Mouse (Mus musculus): ENCODE measurements around the gene Tmeff2. TPM values are rescaled to one million over a fixed set of nuclear protein-coding genes. Genes with fewer than 3 reads are reported as not detected.

The Tmeff2 gene
- total RNA-seq, 2 experiments from 2014 or later = 0.98 to 1.2 TPM

- no peak for DNase-seq (ENCODE audit: low spot score)
Measured at GRCm38 (mm10) chr1:51191872-51192613, 291.6 kb downstream of the Tmeff2 start.

- no peak for DNase-seq (ENCODE audit: low spot score)
Measured at GRCm38 (mm10) chr1:51199088-51199830, 298.8 kb downstream of the Tmeff2 start.

DNA sequence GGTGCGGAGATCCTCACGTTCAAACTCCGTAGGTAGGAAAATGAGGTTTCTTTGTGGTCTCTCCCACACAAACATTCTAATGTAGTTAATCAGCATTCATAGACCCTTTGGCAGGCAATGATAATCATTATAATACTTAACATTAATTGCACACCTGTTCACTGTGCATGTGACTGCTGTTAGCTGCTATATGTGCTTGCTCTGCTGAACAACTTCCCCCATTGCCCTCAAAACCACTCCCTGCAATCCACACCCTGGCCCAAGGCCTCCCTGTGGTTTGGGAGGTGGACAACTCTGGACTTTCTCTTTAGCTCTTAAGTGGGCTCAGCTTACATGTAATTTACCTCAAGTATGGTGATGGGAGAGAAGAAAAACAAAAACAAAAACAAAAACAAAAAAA lies 299.5 kb downstream of the Tmeff2 start:
- DNase-seq (ENCODE audit: low spot score) = no peak

DNA sequence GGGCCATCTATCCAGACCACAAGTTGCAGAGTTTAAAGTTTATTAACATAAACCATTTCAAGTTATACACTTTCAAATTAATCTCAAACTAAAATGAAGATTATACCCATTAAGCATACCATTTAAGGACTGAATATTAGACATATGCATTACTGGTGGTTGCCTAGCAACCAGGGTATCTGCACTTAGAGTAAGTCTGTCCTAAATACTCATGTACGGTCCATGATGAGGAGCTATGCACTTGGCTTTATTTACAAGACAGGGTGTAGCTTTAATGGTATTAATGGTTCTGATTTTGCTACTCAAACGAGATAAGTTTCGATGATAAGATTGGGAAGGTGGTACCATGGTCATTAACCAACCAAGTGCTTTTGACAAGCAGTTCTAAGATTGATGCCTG lies 315.2 kb downstream of the Tmeff2 start:
- DNase-seq (ENCODE audit: low spot score) = no peak

GRCm38 (mm10) chr1:51216292-51217050 lies 316.0 kb downstream of the Tmeff2 start:
- peak; percentile 3 for DNase-seq (ENCODE audit: low spot score)

- no peak for DNase-seq (ENCODE audit: low spot score)
Measured at GRCm38 (mm10) chr1:51217227-51217626, 316.8 kb downstream of the Tmeff2 start.

DNA sequence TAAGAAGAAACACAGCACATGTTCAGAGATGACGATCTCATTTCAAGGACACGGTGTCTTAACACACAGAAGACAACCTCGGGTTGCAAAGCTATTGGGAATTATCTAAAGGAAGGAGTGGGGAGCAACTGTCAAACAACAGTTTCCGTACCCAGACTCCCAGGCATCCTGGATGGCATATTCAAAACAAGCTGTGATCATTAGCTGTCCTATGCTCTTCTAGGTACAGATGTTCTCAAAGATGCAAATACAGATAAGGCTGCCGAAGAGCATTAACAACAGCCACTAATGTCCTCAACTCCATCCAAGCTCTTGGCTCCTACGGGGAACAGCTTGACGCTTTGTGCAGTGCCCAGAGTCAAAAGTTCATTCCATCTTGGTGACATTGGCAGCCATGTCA lies 324.7 kb downstream of the Tmeff2 start:
- no peak for DNase-seq (ENCODE audit: low spot score)

Small RNA genes lying within 50 kb of the gene (microRNA-seq; reads per million reads assigned to microRNA genes)
- gene Gm25736 = not detected

Measured in gastrocnemius, adult 18-20 months (tissue).